Mouse (Mus musculus): ENCODE results near the gene Fgd6. TPM values are rescaled to one million over a fixed set of nuclear protein-coding genes. Genes with fewer than 3 reads are reported as not detected.

Fgd6 gene
- total RNA-seq, 2 experiments from 2014 or later, result 8.8 to 10.6 TPM

DNA sequence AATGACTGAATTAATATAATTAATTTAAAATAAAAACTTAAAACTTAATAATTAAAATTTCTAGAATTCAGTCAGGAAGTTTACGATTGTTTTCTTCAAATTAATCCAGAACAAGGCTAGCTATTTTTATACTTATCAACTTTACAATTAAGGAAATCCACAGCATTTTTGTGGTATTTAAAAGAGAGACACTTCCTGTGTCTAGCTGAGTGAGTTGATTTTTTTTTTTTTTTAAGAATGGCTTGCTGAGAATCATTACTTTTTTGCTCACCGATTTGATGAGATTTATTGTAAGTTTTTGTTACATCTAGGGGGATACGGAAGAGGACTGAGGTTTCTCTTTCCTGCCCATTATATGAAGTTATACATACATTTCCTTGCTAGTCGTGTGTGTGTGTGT is 1.8 kb downstream of the Fgd6 start:
- no peak for DNase-seq (ENCODE audit: low spot score in 2 of 2)
- intact Hi-C loops (cut with DNase I), result loop anchor here (5.0 kb wide), 1 partner anchor 160 kb away; the partner anchor contains the start of gene Ndufa12

DNA sequence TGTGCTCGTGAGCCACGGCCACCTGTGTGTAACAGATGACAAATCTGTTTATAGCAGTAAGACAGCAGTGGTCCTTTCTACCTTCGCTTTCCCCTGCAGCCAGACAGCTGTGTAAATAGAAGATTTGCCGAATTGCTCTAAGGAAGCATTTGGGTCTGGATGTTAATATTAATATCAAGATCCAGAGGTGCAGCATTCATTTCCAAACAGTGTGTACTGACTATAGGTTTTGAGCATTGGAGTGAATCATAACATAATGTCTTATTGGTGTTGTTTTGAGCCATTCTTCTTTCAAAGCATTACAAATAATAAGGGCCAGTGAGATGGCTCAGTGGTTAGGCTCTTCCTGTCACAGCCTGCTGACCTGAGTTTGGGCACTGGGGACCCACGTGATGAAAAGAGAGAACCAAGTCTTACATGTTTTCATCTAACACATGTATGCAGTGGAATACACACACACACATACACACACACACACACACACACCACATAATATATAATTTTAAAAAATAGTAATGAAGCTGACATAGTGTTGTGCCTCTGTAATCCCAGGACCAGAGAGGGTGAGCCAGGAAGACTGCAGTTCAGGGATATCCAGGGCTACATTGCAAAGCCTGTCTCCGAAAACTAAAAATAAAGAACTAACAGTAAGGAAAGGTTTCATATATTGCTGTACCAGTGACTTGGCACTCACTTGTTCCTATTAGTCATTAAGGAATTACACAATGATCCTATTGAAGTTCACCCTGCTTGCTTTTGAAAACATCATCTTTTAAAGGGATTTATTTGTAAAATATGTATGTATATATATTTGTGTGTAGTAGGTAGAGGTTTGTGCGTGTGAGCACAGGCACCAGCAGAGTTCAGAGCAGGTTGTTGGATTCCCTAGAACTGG is 2.8 kb downstream of the Fgd6 start:
- intact Hi-C loops (cut with DNase I), result loop anchor here (5.0 kb wide), 1 partner anchor 159 kb away; the partner anchor contains the start of gene Ndufa12
- DNase-seq (ENCODE audit: low spot score in 2 of 2), result no peak

DNA sequence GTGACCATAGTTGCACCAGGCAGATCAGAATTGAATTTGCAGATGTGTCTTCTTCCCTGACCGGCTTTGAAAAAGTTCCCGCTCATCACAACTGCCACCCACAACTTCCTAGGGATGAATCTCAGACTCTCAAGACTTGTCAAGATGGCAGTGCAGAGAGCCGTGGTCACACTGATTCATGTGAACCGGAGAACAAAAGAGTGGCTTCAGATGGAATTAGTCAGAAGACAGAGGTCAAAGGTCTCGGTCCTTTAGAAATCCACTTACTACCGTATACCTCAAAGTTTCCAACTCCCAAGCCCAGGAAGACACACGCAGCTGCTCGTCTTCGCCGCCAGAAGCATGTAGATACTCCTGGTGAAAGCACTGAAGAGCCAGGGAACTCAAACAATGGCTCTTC is 8.1 kb downstream of the Fgd6 start:
- no peak for DNase-seq (ENCODE audit: low spot score in 2 of 2)
- intact Hi-C loops (cut with DNase I), result no loop called here

DNA sequence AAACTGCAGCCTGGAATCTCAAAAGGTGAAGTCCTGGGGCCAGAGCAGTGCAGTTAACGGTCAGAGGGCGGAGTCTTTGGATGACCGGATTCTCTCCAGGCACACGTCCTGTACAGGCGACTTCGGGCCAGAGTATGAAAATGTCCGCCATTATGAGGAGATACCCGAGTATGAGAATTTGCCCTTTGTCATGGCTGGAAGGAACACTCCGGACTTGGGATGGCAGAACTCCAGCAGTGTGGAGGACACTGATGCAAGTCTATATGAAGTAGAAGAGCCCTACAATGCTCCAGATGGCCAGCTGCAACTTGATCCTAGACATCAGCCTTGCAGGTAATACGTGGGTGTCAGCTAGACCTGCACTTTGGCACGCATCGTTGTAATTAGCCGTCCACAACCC is 9.5 kb downstream of the Fgd6 start:
- intact Hi-C loops (cut with DNase I), result no loop called here
- no peak for DNase-seq (ENCODE audit: low spot score in 2 of 2)

DNA sequence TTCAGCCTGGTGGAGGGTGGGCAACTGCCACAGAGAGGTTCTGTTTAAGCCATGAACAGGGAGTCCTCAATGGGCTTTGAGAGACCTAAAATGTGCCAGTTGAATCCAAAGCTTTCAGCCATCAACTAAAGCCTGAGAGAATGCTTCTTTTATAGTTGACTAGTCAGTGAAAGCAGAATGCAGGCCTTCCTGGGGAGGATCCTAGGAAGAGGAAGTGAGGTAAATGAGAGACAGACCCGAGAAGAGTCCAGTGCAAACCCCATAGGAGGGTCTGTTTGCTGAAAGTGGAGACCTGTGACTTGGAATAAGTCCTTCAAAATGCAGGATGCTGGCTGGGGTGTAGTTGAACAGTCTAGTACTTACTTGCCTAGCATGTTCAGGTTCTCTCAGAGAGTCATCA is 11.2 kb downstream of the Fgd6 start:
- intact Hi-C loops (cut with DNase I), result no loop called here
- no peak for DNase-seq (ENCODE audit: low spot score in 2 of 2)

DNA sequence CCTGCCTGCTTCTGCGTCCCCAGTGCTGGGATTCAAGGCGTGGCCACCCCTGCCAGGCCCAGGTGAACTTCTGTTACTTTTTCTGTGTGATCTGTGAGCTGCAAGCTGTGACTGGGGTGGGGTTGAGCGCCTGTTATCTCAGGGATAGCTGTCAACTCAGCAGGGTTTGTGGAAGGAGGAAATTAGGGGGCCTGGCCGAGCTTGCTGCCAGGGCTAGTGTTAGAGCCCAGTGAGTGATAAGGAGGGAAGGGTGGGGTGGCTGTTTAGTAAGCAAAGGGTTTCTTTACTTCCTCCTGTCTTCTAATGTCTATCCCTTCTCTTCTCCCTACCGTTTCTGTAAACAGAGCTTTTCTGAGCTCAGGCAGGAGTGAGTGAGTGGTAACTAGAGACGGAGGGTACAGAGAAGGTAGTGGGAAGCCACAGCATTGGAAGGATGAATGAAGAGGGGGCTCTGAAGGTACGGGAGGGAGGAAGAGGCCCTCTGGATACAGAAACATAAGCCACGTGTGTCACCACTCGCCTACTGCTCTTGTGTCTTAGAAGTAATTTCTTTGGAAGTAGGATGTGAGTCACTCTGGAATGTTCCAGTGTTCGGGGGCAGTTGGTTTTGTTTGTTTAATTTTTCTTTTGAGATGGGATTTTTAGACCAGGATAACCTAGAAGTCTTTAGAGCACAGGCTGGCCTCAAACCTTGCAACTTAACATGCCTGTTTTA is 12.2 kb downstream of the Fgd6 start:
- DNase-seq (ENCODE audit: low spot score in 2 of 2), result no peak

DNA sequence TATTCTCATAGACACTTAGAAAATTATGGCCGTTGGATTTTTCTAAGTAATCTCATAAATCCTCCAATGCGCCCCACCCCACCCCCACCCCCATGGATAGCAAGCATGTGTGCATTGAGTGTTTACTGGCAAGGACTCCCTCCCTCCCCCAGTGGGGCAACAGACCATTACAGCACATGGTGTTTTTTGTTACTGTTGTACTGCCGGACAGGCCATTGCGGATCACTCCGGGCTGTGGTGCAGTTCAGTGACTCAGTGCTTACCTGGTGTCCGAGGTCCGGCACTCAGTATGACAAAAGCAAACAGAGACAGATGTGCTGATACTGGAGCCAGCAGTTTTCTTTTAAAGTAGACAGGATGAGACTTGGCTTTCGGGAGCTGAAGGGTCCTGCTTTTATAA is 13.3 kb downstream of the Fgd6 start:
- DNase-seq (ENCODE audit: low spot score in 2 of 2), result no peak
- intact Hi-C loops (cut with DNase I), result no loop called here

More for the DNA sequence above, 12.2 kb downstream of the Fgd6 start:
- intact Hi-C loops (cut with DNase I), result no loop called here

DNA sequence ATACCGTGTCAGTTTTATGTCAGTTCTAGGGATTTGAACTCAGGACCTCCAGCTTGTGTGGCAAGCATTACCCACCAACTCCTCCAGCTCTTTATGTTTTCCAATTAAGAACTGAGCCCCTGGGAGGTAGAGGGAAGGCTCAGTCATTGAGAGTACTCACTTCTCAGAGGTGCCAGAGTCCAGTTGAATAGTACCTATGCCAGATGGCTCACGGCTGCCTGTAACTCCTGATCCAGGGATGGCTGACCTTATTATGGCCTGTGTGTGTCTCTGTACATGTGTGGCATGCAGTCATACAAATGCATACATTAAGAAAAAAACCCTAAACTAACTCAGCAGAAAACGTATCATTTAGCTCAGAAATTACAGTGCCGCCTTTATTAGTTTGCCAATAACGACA is 14.9 kb downstream of the Fgd6 start:
- intact Hi-C loops (cut with DNase I), result no loop called here
- no peak for DNase-seq (ENCODE audit: low spot score in 2 of 2)

DNA sequence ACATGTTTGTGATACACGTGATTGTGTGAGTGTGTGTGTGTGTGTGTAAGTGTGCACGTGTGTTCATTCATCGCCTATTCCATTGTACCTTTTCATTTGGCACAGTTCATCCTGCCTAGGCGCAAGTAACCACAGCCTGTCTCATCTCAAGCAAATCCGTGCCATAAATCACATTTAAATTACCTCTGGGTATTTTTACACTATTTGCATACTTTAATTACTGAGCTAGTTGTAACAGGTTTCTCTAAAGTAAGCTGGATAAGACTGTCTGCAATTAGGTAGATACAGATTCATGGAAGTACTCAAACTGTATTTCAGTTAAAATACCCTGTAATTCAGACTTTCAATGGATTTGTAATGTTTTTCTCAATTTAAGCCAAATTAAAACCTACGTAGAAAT is 20.7 kb downstream of the Fgd6 start:
- intact Hi-C loops (cut with DNase I), result no loop called here
- DNase-seq (ENCODE audit: low spot score in 2 of 2), result no peak

DNA sequence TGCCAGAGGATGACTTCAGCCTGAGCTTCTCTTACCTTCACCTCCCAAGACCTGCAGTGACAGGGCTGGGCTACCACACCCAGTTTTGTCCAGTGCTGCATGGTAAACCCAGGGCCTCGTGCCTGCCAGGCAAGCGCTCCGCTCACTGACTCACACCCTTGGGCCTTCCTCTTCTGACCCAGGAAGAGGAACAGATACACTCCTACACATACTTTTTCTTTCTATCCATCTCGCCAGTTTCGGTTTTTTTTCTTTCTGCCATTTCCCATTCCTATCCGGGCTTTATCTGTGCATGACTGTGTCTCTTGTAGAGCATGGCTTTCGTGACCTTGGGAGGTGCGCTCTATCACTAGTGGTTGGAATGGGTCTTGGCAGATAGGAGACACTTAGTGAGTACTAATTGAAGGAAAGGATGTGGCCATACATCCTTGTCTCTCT is 23.8 kb downstream of the Fgd6 start:
- intact Hi-C loops (cut with DNase I), result no loop called here
- DNase-seq (ENCODE audit: low spot score in 2 of 2), result no peak

DNA sequence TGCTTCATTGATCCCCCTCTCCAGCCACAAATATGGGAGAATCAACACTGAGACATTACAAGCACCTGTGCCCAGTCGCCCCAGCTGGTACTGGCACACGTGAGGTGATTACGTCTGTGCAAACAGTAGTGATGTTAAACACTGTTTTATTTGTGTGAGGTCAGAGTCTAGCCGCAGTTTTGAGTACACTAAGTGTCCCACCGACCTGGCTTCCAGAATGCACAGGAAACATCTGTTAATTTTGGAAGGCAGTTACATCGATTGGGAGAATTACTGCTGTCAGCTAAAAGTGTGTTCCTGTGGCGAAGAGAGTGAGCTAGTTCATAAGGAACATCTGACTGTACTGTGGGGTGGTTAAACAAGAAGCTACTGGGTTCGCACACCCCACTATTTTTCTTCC is 24.4 kb downstream of the Fgd6 start:
- no peak for DNase-seq (ENCODE audit: low spot score in 2 of 2)
- intact Hi-C loops (cut with DNase I), result no loop called here

DNA sequence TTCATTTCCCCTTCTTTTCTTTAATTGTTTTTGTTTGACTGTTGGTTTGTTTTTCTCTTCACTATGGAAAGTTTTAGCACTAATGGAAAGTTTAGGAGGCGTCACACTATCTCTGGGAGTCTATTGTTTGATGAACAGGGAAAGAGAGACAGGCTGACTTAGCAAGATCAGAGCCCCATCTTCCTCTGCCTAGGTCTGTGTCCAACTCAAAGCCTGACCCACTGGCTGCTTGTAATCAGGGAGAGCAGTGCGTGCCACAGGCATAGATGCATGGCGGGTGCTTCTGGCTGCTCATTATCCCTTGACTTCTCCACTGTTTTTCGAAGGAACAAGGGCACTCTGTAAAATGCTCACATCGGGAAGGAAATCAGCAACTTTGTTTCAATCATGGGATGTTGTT is 26.6 kb downstream of the Fgd6 start:
- intact Hi-C loops (cut with DNase I), result no loop called here
- DNase-seq (ENCODE audit: low spot score in 2 of 2), result no peak

DNA sequence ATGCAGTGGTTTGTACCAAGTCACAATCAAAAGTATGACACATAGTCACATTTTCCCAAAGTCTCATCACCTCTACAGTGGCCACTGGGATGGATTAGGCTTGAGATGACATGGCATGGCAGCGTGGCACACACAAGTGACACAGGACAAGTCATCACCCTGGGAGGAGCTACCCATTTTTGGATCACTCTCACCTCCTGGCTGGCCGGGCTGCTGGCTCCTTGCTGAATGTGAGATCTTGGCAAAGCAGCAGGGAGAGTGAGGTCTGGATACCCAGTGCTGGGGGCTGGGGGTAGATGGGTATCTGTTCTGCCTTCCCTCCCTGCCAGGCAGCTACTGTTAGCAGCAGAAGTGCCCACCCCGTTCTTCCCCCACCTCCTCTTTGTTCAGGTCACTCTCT is 31.1 kb downstream of the Fgd6 start:
- intact Hi-C loops (cut with DNase I), result no loop called here
- no peak for DNase-seq (ENCODE audit: low spot score in 2 of 2)

DNA sequence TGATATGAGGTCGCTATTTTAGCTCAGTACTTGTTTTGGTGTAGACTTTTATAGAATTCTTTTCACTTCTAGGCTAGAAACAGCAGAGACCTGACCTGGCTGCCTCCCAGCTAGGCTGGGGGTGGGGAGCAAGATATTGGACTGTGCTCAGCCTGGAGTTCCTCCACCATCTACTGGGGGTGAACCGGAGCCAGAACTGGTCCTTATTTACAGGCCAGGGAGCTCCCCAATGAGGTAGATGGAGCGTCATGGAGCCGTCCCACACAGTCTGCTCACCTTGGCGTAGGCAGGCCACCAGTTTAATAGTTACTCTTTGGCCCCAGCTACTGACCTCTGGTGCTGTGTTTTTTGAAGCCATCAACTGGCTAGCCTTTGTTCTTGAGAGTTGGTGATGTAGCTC is 32.9 kb downstream of the Fgd6 start:
- intact Hi-C loops (cut with DNase I), result no loop called here
- DNase-seq (ENCODE audit: low spot score in 2 of 2), result peak in 1 of 2 experiments; percentile 21

DNA sequence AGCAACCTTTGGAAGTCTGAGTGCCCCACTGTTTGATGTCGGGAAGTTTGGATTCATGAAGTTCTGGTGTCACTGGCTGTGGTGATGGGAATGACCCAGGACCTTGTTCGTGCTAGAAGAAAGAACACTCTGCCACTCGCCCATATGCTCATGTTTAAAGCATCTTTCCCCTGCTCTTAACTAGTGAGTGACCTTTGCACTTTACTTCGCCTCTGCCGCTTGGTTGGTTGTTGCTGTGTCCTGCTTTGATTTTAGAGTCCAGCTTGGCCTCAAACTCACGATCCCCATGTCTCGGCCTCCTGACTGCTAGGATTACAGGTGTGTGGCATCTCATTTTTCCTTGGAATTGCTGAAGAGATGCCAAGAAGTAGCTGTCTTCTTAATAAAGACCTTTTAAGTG is 35.8 kb downstream of the Fgd6 start:
- no peak for DNase-seq (ENCODE audit: low spot score in 2 of 2)

DNA sequence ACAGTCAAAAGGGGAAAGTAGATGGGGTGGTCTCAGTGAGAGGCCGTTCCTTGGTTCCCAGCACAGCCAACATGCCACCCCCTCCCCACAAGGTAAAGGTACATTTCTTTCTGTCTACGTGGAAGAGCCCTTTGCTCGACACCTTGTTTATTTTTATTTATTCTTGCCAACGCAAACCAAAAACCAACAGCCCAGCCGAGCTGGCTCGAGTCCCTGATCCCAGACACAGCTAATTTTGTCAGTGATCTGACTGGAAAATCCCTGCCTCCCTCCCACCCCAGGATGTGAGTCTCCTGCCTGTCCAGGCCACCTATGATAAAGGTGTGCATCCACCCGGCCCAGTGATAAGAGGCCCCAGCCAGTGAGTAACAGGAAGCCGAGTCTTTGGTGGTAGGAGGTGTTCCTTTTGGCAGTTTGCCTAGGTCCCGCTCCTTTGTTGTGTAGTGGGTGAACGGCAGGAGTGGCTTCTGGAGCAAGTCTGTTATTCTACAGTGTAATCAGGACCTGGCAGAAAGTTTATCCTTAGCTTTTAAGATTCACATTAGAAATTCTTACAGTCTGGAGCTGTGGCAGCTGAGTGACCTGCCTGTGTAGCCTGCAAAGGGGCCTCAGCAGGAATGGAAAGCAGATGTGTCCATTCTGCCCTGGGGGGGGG is 36.6 kb downstream of the Fgd6 start:
- intact Hi-C loops (cut with DNase I), result no loop called here
- no peak for DNase-seq (ENCODE audit: low spot score in 2 of 2)

More for the DNA sequence above, 35.8 kb downstream of the Fgd6 start:
- intact Hi-C loops (cut with DNase I), result no loop called here

DNA sequence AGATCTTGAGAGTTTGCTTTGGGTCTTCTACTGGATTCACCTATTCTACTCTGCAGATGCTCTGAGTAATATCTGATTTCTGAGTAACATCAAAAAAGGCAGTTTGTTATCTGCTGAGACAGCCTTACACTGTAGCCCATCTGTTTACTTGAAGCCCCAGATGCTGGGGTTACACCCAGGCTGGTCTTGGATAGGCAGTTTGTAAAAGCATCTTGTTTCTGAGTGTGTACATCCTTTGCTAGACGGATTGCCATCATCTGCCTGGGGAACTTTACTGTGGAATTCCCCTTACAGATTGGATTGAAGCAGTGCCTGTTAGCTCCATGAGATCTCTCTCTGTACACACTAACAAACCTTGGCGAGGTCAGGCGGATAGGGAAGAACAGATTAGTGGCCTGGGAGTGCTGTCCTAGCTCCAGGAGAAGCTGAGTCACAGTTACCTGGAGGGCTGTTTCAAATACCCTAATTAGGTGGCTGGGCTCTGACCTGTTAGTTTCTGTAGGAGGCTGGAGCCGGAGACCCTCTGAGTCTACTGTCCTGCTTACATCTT is 37.2 kb downstream of the Fgd6 start:
- intact Hi-C loops (cut with DNase I), result no loop called here
- no peak for DNase-seq (ENCODE audit: low spot score in 2 of 2)

DNA sequence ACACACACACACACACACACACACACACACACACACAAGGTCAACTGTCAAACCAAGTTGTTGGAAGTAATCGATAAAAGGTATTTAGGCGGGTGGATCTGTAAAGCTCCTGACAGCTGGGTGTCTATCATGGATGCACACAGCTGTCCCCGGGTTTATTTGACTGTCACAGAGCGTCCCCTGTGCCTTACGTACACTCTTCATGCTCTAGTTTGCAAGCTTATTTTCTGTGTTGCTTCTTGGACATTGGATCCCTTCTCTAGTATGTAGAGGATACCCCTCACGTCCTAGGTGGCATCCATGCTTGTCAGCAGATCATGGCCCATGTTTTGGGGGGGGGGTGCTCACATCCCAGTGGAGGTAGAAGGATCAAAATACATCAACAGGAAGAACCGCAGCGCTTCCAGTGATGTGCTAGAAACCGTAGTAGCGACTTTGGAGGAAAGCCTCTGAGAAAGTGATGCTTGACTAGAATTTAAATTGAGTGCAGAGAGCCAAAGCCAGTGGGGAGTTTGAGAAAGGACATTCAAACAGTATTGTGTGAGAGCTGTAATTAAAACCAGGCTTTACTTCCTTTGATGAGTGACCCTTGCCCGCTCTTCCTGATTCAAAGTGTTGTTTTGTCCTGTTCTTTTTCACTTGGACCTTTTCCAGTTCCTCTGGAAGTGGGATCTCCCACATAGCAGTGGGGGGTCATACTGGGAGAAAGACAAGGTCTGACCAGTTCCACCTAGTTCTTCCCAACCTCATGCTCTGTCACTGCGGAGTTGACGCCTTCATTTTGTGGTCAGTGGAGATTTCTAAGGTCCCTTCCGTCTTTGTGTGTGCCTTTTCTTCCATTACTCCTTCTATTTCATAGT is 41.4 kb downstream of the Fgd6 start:
- no peak for DNase-seq (ENCODE audit: low spot score in 2 of 2)
- intact Hi-C loops (cut with DNase I), result no loop called here

DNA sequence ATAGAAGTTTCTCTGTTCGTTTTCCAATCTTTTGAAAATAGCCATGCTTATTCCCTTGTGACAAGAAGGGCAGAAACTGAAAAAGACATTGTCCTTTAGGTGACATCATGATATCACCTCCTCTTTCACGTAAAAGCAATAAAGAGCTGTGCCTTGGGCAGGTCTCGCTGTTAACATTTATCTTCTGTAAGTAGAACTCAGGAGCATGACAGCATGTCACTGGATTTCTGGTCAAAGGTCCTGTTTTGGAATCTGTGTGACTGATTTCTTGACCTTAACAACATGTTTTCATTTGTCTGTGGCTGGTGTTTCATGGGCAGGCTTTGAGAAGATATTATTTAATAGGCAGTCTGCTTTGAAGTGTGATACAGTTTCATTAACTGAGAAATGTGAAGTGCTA is 44.9 kb downstream of the Fgd6 start:
- intact Hi-C loops (cut with DNase I), result no loop called here
- DNase-seq (ENCODE audit: low spot score in 2 of 2), result no peak
